Comparison of ENCODE assay signal across 8 mouse cellular contexts in the genomic region with DNA sequence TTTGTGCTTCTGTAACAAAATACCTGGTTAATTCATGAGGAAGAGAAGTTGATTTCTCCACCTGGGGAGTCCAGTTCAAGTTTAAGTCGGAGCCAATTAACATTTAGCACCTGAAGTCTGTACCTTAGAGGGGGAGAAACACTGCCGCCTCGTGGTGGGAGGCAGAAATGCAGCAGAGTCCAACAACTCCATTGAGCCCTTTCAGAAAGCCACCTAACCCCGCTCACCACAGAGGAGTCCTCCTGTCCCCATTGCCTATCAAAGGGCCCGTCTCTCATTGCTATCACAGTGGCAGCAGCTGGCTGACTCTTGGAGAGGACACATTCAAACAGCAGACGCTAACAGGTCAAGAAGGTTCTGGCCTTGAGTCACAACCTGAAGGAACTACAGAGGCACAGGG. TPM values are rescaled to one million over a fixed set of nuclear protein-coding genes. Genes with fewer than 3 reads are reported as not detected.
DNase-seq lines count a peak whose midpoint lies in the region; ATAC-seq and TF ChIP-seq lines count a peak whose summit lies in the region.
"Had no signal": no experiment of that assay in that cellular context is flagged by ENCODE, and none has a peak within 500 bp of the region (broad histone marks: within the 10 kb centered on the region; RNA-seq: fewer than 3 reads in every experiment).

No protein-coding gene starts in this region.

- peak; percentile 33 to 49 for DNase-seq in layer of hippocampus, postnatal 10 days (ENCODE audit: low spot score in 2 of 2)
- no peak for DNase-seq in layer of hippocampus, adult 9-11 months
- DNase-seq in ES-E14 (ENCODE audit: low read depth, low spot score), result peak; percentile 48
- peak; percentile 75 for DNase-seq in liver, postnatal 0 days
- DNase-seq in spleen, postnatal 36 days (ENCODE audit: low spot score in 2 of 2), result peak; percentile 35 to 49

- no peak for TF ChIP-seq EP300 in liver, postnatal 0 days (IDR thresholded peaks at IDR 0.05; ENCODE audit: low read depth)

- TF ChIP-seq CTCF in bone marrow, adult 2 months (IDR thresholded peaks at IDR 0.05; ENCODE audit: control insufficient read depth, insufficient read depth, low read length), result peak; percentile 83
- TF ChIP-seq CTCF in liver, postnatal 0 days (IDR thresholded peaks at IDR 0.05; ENCODE audit: low read depth), result peak; percentile 88

- H3K4me3 ChIP-seq in ES-E14 (ENCODE audit: insufficient read depth in 1 of 2, low read depth in 1 of 2, low read length in 2 of 2, poor library complexity in 1 of 2, severe bottlenecking in 1 of 2), result no peak overlapping the region
- no peak overlapping the region for H3K4me3 ChIP-seq in bone marrow, adult 2 months (replicated peaks; ENCODE audit: control insufficient read depth, low read depth, low read length)
- no peak overlapping the region for H3K4me3 ChIP-seq in liver, postnatal 0 days (ENCODE audit: low read depth, low read length)

- WGBS in bone marrow, adult 2 months, result 14% methylated on average over 6 of the region's 6 CpGs
- 13% methylated on average over 6 of the region's 6 CpGs for WGBS in liver, postnatal 0 days (ENCODE audit: insufficient replicate concordance)

- in situ Hi-C loops in ES-E14 (cut with MboI; ENCODE audit: low sequenced_read_pairs in 2 of 2, unreplicated experiment in 2 of 2), result no loop called here

- no peak for TF ChIP-seq POLR2A in bone marrow, adult 2 months (IDR thresholded peaks at IDR 0.05; ENCODE audit: borderline replicate concordance, control insufficient read depth, low read depth, low read length)

- no peaks in the 10 kb centered on the region for H3K9me3 ChIP-seq in ES-E14 (ENCODE audit: control insufficient read depth, insufficient read depth, low read depth, low read length)
- H3K9me3 ChIP-seq in liver, postnatal 0 days (ENCODE audit: low read length), result no peaks in the 10 kb centered on the region

- no peaks in the 10 kb centered on the region for H3K4me1 ChIP-seq in ES-E14 (ENCODE audit: control insufficient read depth in 2 of 2, insufficient read depth in 2 of 2, low read length in 2 of 2, poor library complexity in 1 of 2)
- no peaks in the 10 kb centered on the region for H3K4me1 ChIP-seq in bone marrow, adult 2 months (ENCODE audit: control insufficient read depth, insufficient read depth, low read length)
- H3K4me1 ChIP-seq in liver, postnatal 0 days (ENCODE audit: insufficient read depth), result no peaks in the 10 kb centered on the region

- no peaks in the 10 kb centered on the region for H3K36me3 ChIP-seq in ES-E14 (ENCODE audit: control insufficient read depth, insufficient read depth, low read length, poor library complexity, severe bottlenecking)
- no peaks in the 10 kb centered on the region for H3K36me3 ChIP-seq in liver, postnatal 0 days (replicated peaks; ENCODE audit: insufficient read depth, low read length)

- ATAC-seq in erythroblast, adult 5-6 weeks (replicated peaks; ENCODE audit: low FRiP score, poor library complexity, severe bottlenecking), result peak; percentile 64
- ATAC-seq in liver, postnatal 0 days, result peak; percentile 44; the same call in 1 of the 2 replicates

- no peak overlapping the region for H3K27ac ChIP-seq in ES-E14 (ENCODE audit: insufficient read depth, low read depth, low read length, poor library complexity, severe bottlenecking)
- H3K27ac ChIP-seq in bone marrow, adult 2 months (ENCODE audit: control insufficient read depth, insufficient read depth, low read depth, low read length, poor library complexity), result no peak overlapping the region
- no peak overlapping the region for H3K27ac ChIP-seq in liver, postnatal 0 days (ENCODE audit: low read depth)

- no peak overlapping the region for H3K4me2 ChIP-seq in liver, postnatal 0 days (ENCODE audit: low read depth, low read length)

- H3K27me3 ChIP-seq in liver, postnatal 0 days (ENCODE audit: insufficient read depth, low read length), result no peaks in the 10 kb centered on the region

- no peak overlapping the region for H3K9ac ChIP-seq in ES-E14 (ENCODE audit: insufficient read depth, low read depth, low read length, poor library complexity, severe bottlenecking)
- H3K9ac ChIP-seq in liver, postnatal 0 days (replicated peaks), result no peak overlapping the region

TF ChIP-seq in ES-E14, 5 proteins besides CTCF, POLR2A, EP300 and RAD21:
- no peak for TF ChIP-seq ZNF384 (IDR thresholded peaks at IDR 0.05; ENCODE audit: low read depth, low read length)
- no peak for TF ChIP-seq ZC3H11A (IDR thresholded peaks at IDR 0.05; ENCODE audit: borderline replicate concordance, low read depth, low read length)
- no peak for TF ChIP-seq CHD2 (IDR thresholded peaks at IDR 0.05; ENCODE audit: low read depth, low read length)
- TF ChIP-seq MAFK (IDR thresholded peaks at IDR 0.05; ENCODE audit: insufficient read depth, low read depth, low read length), result no peak
- TF ChIP-seq HCFC1 (IDR thresholded peaks at IDR 0.05; ENCODE audit: borderline replicate concordance, insufficient read depth, low read length), result no peak

RNA-seq across cellular contexts. Expression of gene Ifi27l2b, which starts 37.5 kb away (rescaled TPM):
- not detected for total RNA-seq in layer of hippocampus, postnatal 10 days (2021)
- total RNA-seq in ES-E14 (2012; rRNA removed), result 0.58 TPM in 1 of 2 replicates, not detected in the other
- not detected in 2 replicates for polyA plus RNA-seq in bone marrow, adult 2 months (2011; ENCODE audit: insufficient read depth, insufficient read length, low replicate concordance, missing spikeins)
- total RNA-seq in erythroblast, adult 5-6 weeks (2015; ENCODE audit: low replicate concordance), result not detected in 2 replicates
- total RNA-seq in erythroblast, adult 5-6 weeks (2017; ENCODE audit: low replicate concordance), result not detected in 2 replicates
- not detected in 2 replicates for polyA plus RNA-seq in liver, postnatal 0 days (2015; fragmentation: Nextera tagmentation; extraction: Ambion mirVana)
- total RNA-seq: gastrocnemius, postnatal 4 days had no signal

RNA-seq across cellular contexts. Expression of gene Ppp4r4, which starts 37.6 kb away (rescaled TPM):
- total RNA-seq in layer of hippocampus, postnatal 10 days (2021), result 10 to 100 TPM; 25.3 to 27.0 TPM
- 1.2 and 1.7 TPM in 2 replicates for total RNA-seq in ES-E14 (2012; rRNA removed)
- polyA plus RNA-seq in bone marrow, adult 2 months (2011; ENCODE audit: insufficient read depth, insufficient read length, low replicate concordance, missing spikeins), result 0.62 TPM in 1 of 2 replicates, not detected in the other
- total RNA-seq in erythroblast, adult 5-6 weeks (2015; ENCODE audit: low replicate concordance), result not detected in 2 replicates
- total RNA-seq in erythroblast, adult 5-6 weeks (2017; ENCODE audit: low replicate concordance), result 0.42 TPM in 1 of 2 replicates, not detected in the other
- polyA plus RNA-seq in liver, postnatal 0 days (2015; fragmentation: Nextera tagmentation; extraction: Ambion mirVana), result 1.0 and 1.1 TPM in 2 replicates

RNA-seq across cellular contexts. Expression of gene Ifi27l2a, which starts 51.0 kb away (rescaled TPM):
- 1 to 10 TPM; 3.9 to 4.0 TPM for total RNA-seq in layer of hippocampus, postnatal 10 days (2021)
- total RNA-seq in ES-E14 (2012; rRNA removed), result 0.63 and 2.1 TPM in 2 replicates
- 31.6 and 112 TPM in 2 replicates for polyA plus RNA-seq in bone marrow, adult 2 months (2011; ENCODE audit: insufficient read depth, insufficient read length, low replicate concordance, missing spikeins)
- 7.5 and 30.9 TPM in 2 replicates for total RNA-seq in erythroblast, adult 5-6 weeks (2015; ENCODE audit: low replicate concordance)
- 3.2 and 26.5 TPM in 2 replicates for total RNA-seq in erythroblast, adult 5-6 weeks (2017; ENCODE audit: low replicate concordance)
- 46.6 and 49.7 TPM in 2 replicates for polyA plus RNA-seq in liver, postnatal 0 days (2015; fragmentation: Nextera tagmentation; extraction: Ambion mirVana)
